Mouse (Mus musculus): Measurements from ENCODE around the gene Tmem108. TPM values are rescaled to one million over a fixed set of nuclear protein-coding genes. Genes with fewer than 3 reads are reported as not detected.

The Tmem108 gene
- polyA plus RNA-seq (2016; fragmentation: Nextera tagmentation; extraction: Ambion mirVana): 4.6 and 4.7 TPM in 2 replicates

DNA sequence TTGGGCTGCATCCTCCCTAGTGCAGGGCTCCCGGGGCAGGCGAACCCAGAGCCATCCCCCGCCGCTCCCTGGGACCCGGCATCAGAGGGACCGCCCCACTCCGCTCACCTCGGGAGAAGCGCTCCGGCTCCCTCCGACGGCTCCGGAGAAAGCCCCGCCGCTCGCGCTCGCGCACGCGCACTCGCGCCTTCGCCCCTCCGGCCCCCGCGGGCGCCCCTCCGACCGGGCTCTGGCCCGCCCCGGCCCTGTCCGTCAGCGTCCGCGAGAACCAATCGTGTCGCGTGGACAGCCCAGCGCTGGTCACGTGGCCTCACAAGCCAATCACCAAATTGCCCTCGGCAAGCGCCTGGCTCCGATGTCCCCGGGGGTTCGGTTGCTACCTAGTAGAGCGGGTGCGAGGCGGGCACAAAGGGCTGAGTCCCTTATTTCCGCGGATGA, at the start of gene Tmem108:
TSS of gene Tmem108 (minus strand) at position 191 of the 438 bp plus-strand sequence.
- Histone ChIP-seq H3K9me3 (replicated peaks) (no peaks in the 10 kb centered on the region), H3K4me1 (peaks cover 12% of the 10 kb centered on the region; the same call in 1 of the 2 replicates), H3K4me2 (peak within 1 kb of the TSS; percentile 71), H3K4me3 (peak within 1 kb of the TSS; percentile 53), H3K27me3 (replicated peaks) (peaks cover 50% of the 10 kb centered on the region), H3K27ac (no peak within 1 kb of the TSS), H3K36me3 (no peaks in the 10 kb centered on the region), H3K9ac (peak within 1 kb of the TSS; percentile 35)
- WGBS (ENCODE audit: insufficient replicate concordance): under 1% methylated on average over 29 of the region's 51 CpGs
- peak; percentile 79 for ATAC-seq

- no peaks in the 10 kb centered on the region for H3K27me3 ChIP-seq (replicated peaks)
- WGBS (ENCODE audit: insufficient replicate concordance): 48% methylated on average over 1 of the region's 1 CpGs
- ATAC-seq: no peak
These were observed 27.4 kb upstream of the Tmem108 start for GRCm38 (mm10) chr9:103789029-103789428.

GRCm38 (mm10) chr9:103784156-103784555, 22.5 kb upstream of the Tmem108 start:
- H3K4me1 ChIP-seq: no peaks in the 10 kb centered on the region
- no peak overlapping the region for H3K4me3 ChIP-seq
- 79% methylated on average over 4 of the region's 4 CpGs for WGBS (ENCODE audit: insufficient replicate concordance)
- H3K9ac ChIP-seq: no peak overlapping the region
- H3K9me3 ChIP-seq (replicated peaks): no peaks in the 10 kb centered on the region
- no peak overlapping the region for H3K27ac ChIP-seq
- H3K36me3 ChIP-seq: no peaks in the 10 kb centered on the region
- H3K27me3 ChIP-seq (replicated peaks): no peaks in the 10 kb centered on the region
- no peak overlapping the region for H3K4me2 ChIP-seq
- no peak for ATAC-seq

More at GRCm38 (mm10) chr9:103789029-103789428, 27.4 kb upstream of the Tmem108 start:
- Histone ChIP-seq H3K27ac (no peak overlapping the region), H3K9ac (no peak overlapping the region), H3K4me1 (no peaks in the 10 kb centered on the region), H3K4me3 (no peak overlapping the region), H3K36me3 (no peaks in the 10 kb centered on the region), H3K4me2 (no peak overlapping the region), H3K9me3 (replicated peaks) (no peaks in the 10 kb centered on the region)

GRCm38 (mm10) chr9:103783276-103783675, 21.6 kb upstream of the Tmem108 start:
- ATAC-seq: no peak
- Histone ChIP-seq H3K9ac (no peak overlapping the region), H3K9me3 (replicated peaks) (no peaks in the 10 kb centered on the region), H3K27me3 (replicated peaks) (no peaks in the 10 kb centered on the region), H3K4me2 (no peak overlapping the region), H3K36me3 (no peaks in the 10 kb centered on the region), H3K4me3 (no peak overlapping the region), H3K4me1 (no peaks in the 10 kb centered on the region), H3K27ac (no peak overlapping the region)
- WGBS (ENCODE audit: insufficient replicate concordance): 78% methylated on average over 16 of the region's 16 CpGs

GRCm38 (mm10) chr9:103782306-103782705, 20.7 kb upstream of the Tmem108 start:
- Histone ChIP-seq H3K36me3 (no peaks in the 10 kb centered on the region), H3K9ac (no peak overlapping the region), H3K27ac (no peak overlapping the region), H3K4me2 (no peak overlapping the region), H3K27me3 (replicated peaks) (no peaks in the 10 kb centered on the region), H3K4me3 (no peak overlapping the region), H3K4me1 (no peaks in the 10 kb centered on the region), H3K9me3 (replicated peaks) (no peaks in the 10 kb centered on the region)
- ATAC-seq: no peak
- WGBS (ENCODE audit: insufficient replicate concordance): 55% methylated on average over 7 of the region's 7 CpGs

DNA sequence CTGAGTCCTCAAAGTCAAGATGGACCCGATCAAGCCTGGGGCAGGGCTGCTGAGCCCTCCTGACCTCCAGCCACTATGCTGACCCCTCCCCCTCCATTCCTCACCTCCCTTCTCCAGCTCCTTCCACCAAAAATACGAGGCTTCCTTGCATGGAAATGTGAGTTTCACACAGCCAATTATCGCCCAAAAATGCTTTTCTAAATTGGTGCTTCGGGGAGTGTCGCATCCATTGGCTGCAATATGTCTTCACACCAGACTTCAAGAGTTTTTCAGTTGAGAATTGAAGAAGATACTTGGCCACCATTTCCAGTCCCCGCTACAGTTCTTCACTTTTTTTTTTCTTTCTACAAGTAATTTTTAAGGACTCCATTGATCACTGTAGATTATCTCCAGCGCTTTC, 19.8 kb upstream of the Tmem108 start:
- Histone ChIP-seq H3K4me3 (no peak overlapping the region), H3K9ac (no peak overlapping the region), H3K9me3 (replicated peaks) (no peaks in the 10 kb centered on the region), H3K4me2 (no peak overlapping the region), H3K36me3 (no peaks in the 10 kb centered on the region), H3K27ac (no peak overlapping the region), H3K27me3 (replicated peaks) (no peaks in the 10 kb centered on the region), H3K4me1 (no peaks in the 10 kb centered on the region)
- ATAC-seq: no peak
- WGBS (ENCODE audit: insufficient replicate concordance): 67% methylated on average over 7 of the region's 7 CpGs

- Histone ChIP-seq H3K4me2 (no peak overlapping the region), H3K9ac (no peak overlapping the region), H3K4me1 (no peaks in the 10 kb centered on the region), H3K4me3 (no peak overlapping the region), H3K36me3 (no peaks in the 10 kb centered on the region), H3K27me3 (replicated peaks) (no peaks in the 10 kb centered on the region), H3K9me3 (replicated peaks) (no peaks in the 10 kb centered on the region), H3K27ac (no peak overlapping the region)
- 63% methylated on average over 4 of the region's 4 CpGs for WGBS (ENCODE audit: insufficient replicate concordance)
- ATAC-seq: no peak
These were observed 19.0 kb upstream of the Tmem108 start for GRCm38 (mm10) chr9:103780598-103780997.

DNA sequence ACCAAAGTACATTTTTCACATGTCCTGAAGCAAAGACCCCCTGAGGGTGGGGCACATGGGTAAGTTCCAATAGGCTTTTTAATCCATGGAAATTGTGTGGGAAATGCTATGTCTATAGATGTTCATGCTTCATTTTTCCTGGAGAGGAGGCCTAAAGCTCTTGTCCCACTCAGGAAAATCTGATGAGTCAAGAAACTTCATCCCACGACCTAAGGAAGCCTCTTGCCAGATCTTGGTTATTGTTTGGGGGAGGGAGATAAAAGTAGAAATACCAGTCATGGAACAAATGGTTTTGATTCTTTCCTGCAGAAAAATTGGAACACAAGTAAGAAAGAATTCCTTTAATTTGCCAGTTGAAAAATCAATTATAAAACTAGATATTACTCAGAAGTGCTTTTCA, 16.5 kb upstream of the Tmem108 start:
- Histone ChIP-seq H3K27ac (no peak overlapping the region), H3K9me3 (replicated peaks) (no peaks in the 10 kb centered on the region), H3K27me3 (replicated peaks) (no peaks in the 10 kb centered on the region), H3K4me2 (no peak overlapping the region), H3K4me3 (no peak overlapping the region), H3K4me1 (no peaks in the 10 kb centered on the region), H3K36me3 (no peaks in the 10 kb centered on the region), H3K9ac (no peak overlapping the region)
- no peak for ATAC-seq
- WGBS (ENCODE audit: insufficient replicate concordance): 26% methylated on average over 1 of the region's 1 CpGs

- whole genome bisulfite sequencing (ENCODE audit: insufficient replicate concordance): 2% methylated on average over 30 of the region's 30 CpGs
- ATAC-seq: no peak
These were observed 476 bp downstream of the Tmem108 start for GRCm38 (mm10) chr9:103761151-103761571.

GRCm38 (mm10) chr9:103760356-103760755, 1.3 kb downstream of the Tmem108 start:
- WGBS (ENCODE audit: insufficient replicate concordance): 37% methylated on average over 8 of the region's 8 CpGs
- peaks cover 50% of the 10 kb centered on the region for H3K27me3 ChIP-seq (replicated peaks)
- no peak overlapping the region for H3K27ac ChIP-seq
- H3K4me1 ChIP-seq: peaks cover 12% of the 10 kb centered on the region; the same call in 1 of the 2 replicates
- no peaks in the 10 kb centered on the region for H3K36me3 ChIP-seq
- no peak overlapping the region for H3K4me3 ChIP-seq
- no peak for ATAC-seq
- no peaks in the 10 kb centered on the region for H3K9me3 ChIP-seq (replicated peaks)
- no peak overlapping the region for H3K9ac ChIP-seq
- no peak overlapping the region for H3K4me2 ChIP-seq

More at GRCm38 (mm10) chr9:103761151-103761571, 476 bp downstream of the Tmem108 start:
- Histone ChIP-seq H3K9ac (peak overlapping the region; percentile 35), H3K4me2 (peak overlapping the region; percentile 71), H3K4me1 (peaks cover 12% of the 10 kb centered on the region; the same call in 1 of the 2 replicates), H3K9me3 (replicated peaks) (no peaks in the 10 kb centered on the region), H3K36me3 (no peaks in the 10 kb centered on the region), H3K4me3 (peak overlapping the region; percentile 53), H3K27me3 (replicated peaks) (peaks cover 50% of the 10 kb centered on the region), H3K27ac (no peak overlapping the region)

DNA sequence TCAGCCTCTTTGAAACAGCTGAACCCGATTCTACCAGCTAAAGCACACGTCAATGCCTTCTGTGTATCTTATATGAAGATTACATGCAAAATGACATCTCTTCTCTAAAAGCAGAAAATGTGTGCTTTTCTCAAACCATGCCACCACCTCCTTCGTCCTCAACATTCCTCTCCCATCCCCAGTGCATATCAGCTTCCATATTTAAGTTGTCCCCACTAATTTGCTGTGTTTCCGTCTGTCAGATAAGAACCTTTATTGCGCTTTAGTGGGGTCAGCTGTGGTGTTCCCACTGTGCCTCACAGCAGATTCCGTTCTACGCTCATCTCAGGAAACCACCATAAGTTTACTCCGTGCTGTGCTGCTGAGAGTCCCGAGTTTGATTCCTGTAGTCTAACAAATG, 1.8 kb downstream of the Tmem108 start:
- peaks cover 12% of the 10 kb centered on the region; the same call in 1 of the 2 replicates for H3K4me1 ChIP-seq
- WGBS (ENCODE audit: insufficient replicate concordance): 30% methylated on average over 9 of the region's 9 CpGs
- H3K27me3 ChIP-seq (replicated peaks): peaks cover 50% of the 10 kb centered on the region
- no peaks in the 10 kb centered on the region for H3K36me3 ChIP-seq
- no peaks in the 10 kb centered on the region for H3K9me3 ChIP-seq (replicated peaks)
- H3K4me3 ChIP-seq: no peak overlapping the region
- no peak overlapping the region for H3K9ac ChIP-seq
- no peak overlapping the region for H3K27ac ChIP-seq
- ATAC-seq: no peak
- H3K4me2 ChIP-seq: no peak overlapping the region

GRCm38 (mm10) chr9:103758930-103759695, 2.5 kb downstream of the Tmem108 start:
- Histone ChIP-seq H3K9ac (no peak overlapping the region), H3K9me3 (replicated peaks) (no peaks in the 10 kb centered on the region), H3K4me2 (no peak overlapping the region), H3K4me1 (peaks cover 12% of the 10 kb centered on the region; the same call in 1 of the 2 replicates), H3K36me3 (no peaks in the 10 kb centered on the region), H3K4me3 (no peak overlapping the region), H3K27ac (no peak overlapping the region), H3K27me3 (replicated peaks) (peaks cover 47% of the 10 kb centered on the region)
- no peak for ATAC-seq
- WGBS (ENCODE audit: insufficient replicate concordance): 20% methylated on average over 20 of the region's 20 CpGs
